Mouse (Mus musculus) heart, embryonic 16.5 days (tissue): ENCODE measurements around the gene Rab14. TPM values are rescaled to one million over a fixed set of nuclear protein-coding genes. Genes with fewer than 3 reads are reported as not detected.

Source experiments
- ATAC-seq: fragments of 200-750 bp; cut with Nextera tagmentation; replicated peaks from 2 replicates; pipeline ENCODE4 v1.8.0; 2017; ENCODE audit warnings: moderate number of reproducible peaks; ENCODE audit not compliant: insufficient read depth, low FRiP score; ENCODE audit errors: extremely low read depth
- H3K27ac ChIP-seq: fragments of 300-500 bp; sonication (generic); 2 replicates; pipeline ENCODE4 v1.5.1; 2014; ENCODE audit warnings: mild to moderate bottlenecking, low read length, control low read depth, moderate library complexity
- H3K27me3 ChIP-seq: fragments of 300-500 bp; sonication (generic); 2 replicates; pipeline ENCODE4 v1.6.1; 2014; ENCODE audit warnings: low read length, mixed read lengths; ENCODE audit not compliant: control insufficient read depth, insufficient read depth
- H3K36me3 ChIP-seq: fragments of 300-500 bp; sonication (generic); 2 replicates; pipeline ENCODE4 v1.6.1; 2014; ENCODE audit not compliant: control insufficient read depth, insufficient read depth
- H3K4me1 ChIP-seq: fragments of 300-500 bp; sonication (generic); 2 replicates; pipeline ENCODE4 v1.6.1; 2014; ENCODE audit warnings: low read length, mixed read lengths; ENCODE audit not compliant: control insufficient read depth, insufficient read depth
- H3K4me2 ChIP-seq: fragments of 300-500 bp; sonication (generic); 2 replicates; pipeline ENCODE4 v1.6.1; 2014; ENCODE audit warnings: low read depth, mild to moderate bottlenecking, control low read depth, low read length
- H3K4me3 ChIP-seq: fragments of 300-500 bp; sonication (generic); 2 replicates; pipeline ENCODE4 v1.5.1; 2014; ENCODE audit warnings: mild to moderate bottlenecking, control low read depth, low read length
- H3K9ac ChIP-seq: fragments of 300-500 bp; sonication (generic); 2 replicates; pipeline ENCODE4 v1.6.1; 2014; ENCODE audit warnings: low read length, control low read depth
- H3K9me3 ChIP-seq: fragments of 300-500 bp; sonication (generic); replicated peaks from 2 replicates; pipeline ENCODE4 v1.6.1; 2016; ENCODE audit warnings: low read length; ENCODE audit not compliant: control insufficient read depth
- WGBS: fragments of 180-500 bp; shearing (Covaris S2); extraction: QIAGEN DNeasy Blood & Tissue Kit; methylation state at CpG from one replicate; pipeline ENCODE4 v1.1.7; 2014; 5-methylcytosine and 5-hydroxymethylcytosine counted together
- polyA plus RNA-seq: library from polyadenylated mRNA; unstranded; fragments of >200 nt; fragmentation: Nextera tagmentation; extraction: Ambion mirVana; gene quantifications from 2 replicates; pipeline ENCODE4 v1.2.1, GENCODE M21; 2015

Rab14 gene
- polyA plus RNA-seq, 1 experiment from 2014 or later, result 256 TPM

DNA sequence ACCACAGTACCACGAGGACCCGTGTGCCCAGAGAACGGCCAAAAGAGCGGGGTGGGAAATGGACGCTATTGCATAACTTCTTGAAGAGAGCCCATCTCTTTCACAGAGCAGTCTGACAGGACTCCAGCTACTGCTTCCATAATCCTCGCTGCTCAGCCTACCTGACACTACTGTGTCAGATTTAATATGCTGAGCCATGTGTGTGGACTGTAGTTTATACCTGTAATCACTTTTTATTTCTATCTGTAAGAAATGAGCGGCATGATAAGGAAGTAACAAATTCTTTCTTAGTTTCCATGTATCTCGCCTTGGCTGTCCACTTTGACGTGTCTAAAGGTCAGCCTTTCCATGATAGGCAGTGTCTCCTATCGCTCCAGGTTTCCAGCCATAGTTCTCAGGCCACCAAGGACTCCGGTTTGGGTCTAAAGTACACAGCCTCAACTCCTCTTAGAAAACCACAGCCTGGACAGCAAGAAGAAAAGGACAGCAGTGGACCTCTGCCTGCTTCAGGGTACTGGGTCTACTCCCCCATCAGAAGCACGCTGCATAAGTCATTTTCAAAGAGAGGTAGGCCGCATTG is 49.5 kb downstream of the Rab14 start:
- ATAC-seq, result no peak
- H3K27me3 ChIP-seq, result no peaks in the 10 kb centered on the region
- no peak overlapping the region for H3K4me3 ChIP-seq
- 95% methylated on average over 13 of the region's 13 CpGs for WGBS
- H3K36me3 ChIP-seq, result peaks cover 64% of the 10 kb centered on the region
- H3K4me1 ChIP-seq, result 0 out of 2 replicates have a peak, but pooled peaks cover 9% of the 10 kb centered on the region
- no peak overlapping the region for H3K9ac ChIP-seq
- H3K9me3 ChIP-seq, result no peaks in the 10 kb centered on the region
- H3K27ac ChIP-seq, result no peak overlapping the region
- no peak overlapping the region for H3K4me2 ChIP-seq

DNA sequence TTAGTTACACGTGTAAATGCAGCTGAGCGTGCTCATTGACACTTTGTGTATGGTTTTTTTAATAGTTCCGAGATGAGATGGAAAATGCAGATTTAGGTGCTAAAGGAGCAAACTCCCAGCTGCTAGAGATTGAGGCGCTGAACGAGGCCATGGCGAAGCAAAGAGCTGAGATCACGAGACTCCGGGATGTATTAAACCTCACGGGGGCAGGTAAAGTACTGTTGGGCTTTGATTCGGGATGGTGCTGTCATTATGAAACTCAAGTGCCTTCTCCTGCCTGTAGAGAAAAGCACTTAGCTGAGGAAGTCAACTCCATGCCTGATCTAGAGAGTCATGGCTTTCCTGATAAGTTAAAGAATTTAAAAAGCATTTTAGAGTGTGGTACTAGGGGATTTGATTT is 52.1 kb downstream of the Rab14 start:
- H3K36me3 ChIP-seq, result peaks cover 75% of the 10 kb centered on the region

DNA sequence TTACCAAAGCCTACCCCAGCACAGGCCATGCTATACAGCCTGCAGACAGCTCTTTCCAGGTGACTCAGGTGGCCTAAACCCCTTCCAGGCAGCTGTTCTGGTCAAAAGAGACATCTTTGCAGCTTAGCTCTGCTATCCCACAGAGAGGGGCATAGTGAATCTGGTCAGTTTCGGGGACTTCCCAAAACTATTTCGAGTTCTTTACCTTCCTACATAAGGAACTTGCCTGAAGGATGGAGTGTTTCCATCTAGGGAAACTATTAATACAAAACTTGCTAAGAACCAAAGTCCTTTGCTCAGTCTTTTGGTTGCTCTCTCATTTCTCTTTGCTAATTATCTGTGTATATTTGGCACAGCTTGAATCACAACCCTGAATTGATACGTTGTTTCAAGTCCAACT is 59.2 kb downstream of the Rab14 start:
- H3K4me2 ChIP-seq, result no peak overlapping the region
- H3K27ac ChIP-seq, result no peak overlapping the region
- H3K4me1 ChIP-seq, result 0 out of 2 replicates have a peak, but pooled peaks cover 1% of the 10 kb centered on the region
- WGBS, result 91% methylated on average over 3 of the region's 3 CpGs
- no peak overlapping the region for H3K4me3 ChIP-seq
- ATAC-seq, result no peak
- H3K9ac ChIP-seq, result no peak overlapping the region
- no peaks in the 10 kb centered on the region for H3K27me3 ChIP-seq
- H3K36me3 ChIP-seq, result peaks cover 64% of the 10 kb centered on the region
- H3K9me3 ChIP-seq, result no peaks in the 10 kb centered on the region

More for the DNA sequence above, 52.1 kb downstream of the Rab14 start:
- Histone ChIP-seq H3K27ac (no peak overlapping the region), H3K9me3 (no peaks in the 10 kb centered on the region), H3K27me3 (no peaks in the 10 kb centered on the region), H3K4me2 (no peak overlapping the region), H3K4me1 (0 out of 2 replicates have a peak, but pooled peaks cover 5% of the 10 kb centered on the region), H3K4me3 (no peak overlapping the region), H3K9ac (no peak overlapping the region)
- 86% methylated on average over 10 of the region's 10 CpGs for WGBS
- ATAC-seq, result no peak

DNA sequence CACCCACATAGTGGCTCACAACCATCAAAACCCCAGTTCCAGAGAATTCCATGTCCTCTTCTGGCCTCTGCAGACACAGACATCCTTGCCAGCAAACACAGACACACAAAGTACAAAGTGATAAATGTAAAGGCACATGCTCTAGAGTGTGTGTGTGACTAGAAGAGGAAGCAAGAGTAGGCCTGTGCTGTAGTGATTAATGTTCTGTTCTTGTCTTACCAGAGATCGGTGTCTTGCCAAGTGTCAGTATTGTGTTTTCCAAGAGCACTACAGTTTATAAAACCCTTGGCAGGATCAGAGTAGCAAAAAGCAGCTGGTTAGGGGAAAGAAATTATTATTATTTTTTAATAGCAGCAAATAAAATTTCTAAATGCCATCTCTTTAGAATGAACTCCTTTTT is 62.3 kb downstream of the Rab14 start:
- no peak overlapping the region for H3K4me2 ChIP-seq
- WGBS, result 82% methylated on average over 1 of the region's 1 CpGs
- H3K4me1 ChIP-seq, result no peaks in the 10 kb centered on the region
- no peaks in the 10 kb centered on the region for H3K27me3 ChIP-seq
- no peak for ATAC-seq
- no peak overlapping the region for H3K9ac ChIP-seq
- no peak overlapping the region for H3K27ac ChIP-seq
- peaks cover 47% of the 10 kb centered on the region for H3K36me3 ChIP-seq
- no peaks in the 10 kb centered on the region for H3K9me3 ChIP-seq
- H3K4me3 ChIP-seq, result no peak overlapping the region

DNA sequence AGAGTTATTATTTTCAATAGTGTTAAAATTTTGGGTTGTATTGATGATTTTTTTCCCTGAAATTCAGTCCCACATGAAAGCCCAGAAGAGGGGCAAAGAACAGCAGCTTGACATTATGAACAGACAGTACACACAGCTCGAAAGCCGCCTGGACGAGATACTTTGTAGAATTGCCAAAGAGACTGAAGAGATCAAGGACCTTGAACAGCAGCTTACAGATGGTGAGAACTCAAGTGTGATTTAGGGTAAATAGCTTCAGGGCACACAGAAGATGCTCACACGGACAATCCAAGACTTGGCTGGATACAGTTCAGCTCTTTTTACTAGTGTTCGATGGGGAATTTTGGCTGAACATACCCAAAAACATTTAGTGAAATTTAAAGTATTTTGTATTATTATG is 67.0 kb downstream of the Rab14 start:
- no peaks in the 10 kb centered on the region for H3K27me3 ChIP-seq
- no peak overlapping the region for H3K4me3 ChIP-seq
- H3K36me3 ChIP-seq, result peaks cover 24% of the 10 kb centered on the region
- H3K9ac ChIP-seq, result no peak overlapping the region
- WGBS, result 82% methylated on average over 5 of the region's 5 CpGs
- no peak overlapping the region for H3K27ac ChIP-seq
- peaks cover 5% of the 10 kb centered on the region for H3K4me1 ChIP-seq
- no peak overlapping the region for H3K4me2 ChIP-seq
- ATAC-seq, result no peak
- no peaks in the 10 kb centered on the region for H3K9me3 ChIP-seq

DNA sequence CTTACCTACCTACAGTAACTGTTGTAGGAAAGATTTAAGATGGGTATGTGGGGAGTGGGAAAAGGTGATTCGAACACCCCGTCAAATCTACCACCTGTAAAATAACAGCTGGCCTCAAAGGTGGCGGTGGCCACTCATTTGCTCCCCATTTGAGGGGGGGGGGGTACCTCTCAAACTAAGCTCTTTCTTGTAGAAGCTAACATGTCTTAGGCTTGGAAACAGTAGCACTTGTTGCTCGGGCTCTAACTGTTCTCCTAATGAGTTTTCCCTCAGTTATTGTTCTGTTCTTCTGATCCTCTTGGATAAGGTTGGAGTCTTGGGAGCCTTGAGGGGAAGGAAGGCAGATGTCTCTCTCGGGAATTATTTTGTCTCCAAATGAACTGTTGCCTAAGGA is 68.3 kb downstream of the Rab14 start:
- H3K27me3 ChIP-seq, result no peaks in the 10 kb centered on the region
- H3K36me3 ChIP-seq, result peaks cover 13% of the 10 kb centered on the region
- H3K4me3 ChIP-seq, result peak overlapping the region; percentile 71
- H3K27ac ChIP-seq, result peak overlapping the region; percentile 93
- H3K4me2 ChIP-seq, result peak overlapping the region; percentile 70
- peaks cover 8% of the 10 kb centered on the region for H3K4me1 ChIP-seq
- no peaks in the 10 kb centered on the region for H3K9me3 ChIP-seq
- peak overlapping the region; percentile 65 for H3K9ac ChIP-seq
- ATAC-seq, result no peak
- WGBS, result 6% methylated on average over 5 of the region's 5 CpGs

DNA sequence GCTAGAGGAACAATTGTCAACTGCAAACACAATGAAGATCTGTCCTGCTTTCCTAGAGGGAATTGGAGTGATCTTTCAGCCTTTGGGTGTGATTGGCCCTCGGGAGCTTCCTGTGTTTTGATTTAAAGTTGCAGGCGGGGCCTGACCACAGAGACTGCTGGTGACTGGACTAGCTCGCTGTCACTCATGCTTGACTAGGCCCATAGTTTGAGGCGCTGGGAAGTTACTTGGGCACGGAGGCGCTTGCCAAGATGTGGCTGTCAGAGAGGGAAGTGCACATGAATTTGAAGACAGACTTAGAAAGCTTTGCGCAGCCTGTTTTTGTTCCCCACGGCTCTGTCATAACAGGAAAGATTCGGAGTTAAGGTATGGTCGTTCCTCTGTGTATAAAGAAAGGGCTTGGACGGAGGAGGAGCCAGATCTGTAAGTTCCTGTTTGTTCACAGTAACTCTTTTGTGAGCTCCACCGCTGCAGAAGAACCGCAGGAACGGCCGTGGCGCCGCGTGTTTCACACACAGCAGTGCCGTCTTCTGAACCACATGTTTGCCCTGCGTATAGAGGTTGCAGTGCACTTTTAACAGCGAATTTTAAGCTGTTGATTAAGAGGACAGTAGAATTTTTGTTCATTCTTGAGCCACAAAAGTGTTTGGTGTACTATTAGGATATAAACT is 68.8 kb downstream of the Rab14 start:
- Histone ChIP-seq H3K4me2 (peak overlapping the region; percentile 70), H3K36me3 (peaks cover 10% of the 10 kb centered on the region; the same call in 1 of the 2 replicates), H3K9ac (peak overlapping the region; percentile 65), H3K27me3 (no peaks in the 10 kb centered on the region), H3K4me1 (peaks cover 8% of the 10 kb centered on the region), H3K27ac (peak overlapping the region; percentile 93), H3K4me3 (peak overlapping the region; percentile 71), H3K9me3 (no peaks in the 10 kb centered on the region)
- under 1% methylated on average over 21 of the region's 21 CpGs for WGBS
- ATAC-seq, result peak; percentile 99

DNA sequence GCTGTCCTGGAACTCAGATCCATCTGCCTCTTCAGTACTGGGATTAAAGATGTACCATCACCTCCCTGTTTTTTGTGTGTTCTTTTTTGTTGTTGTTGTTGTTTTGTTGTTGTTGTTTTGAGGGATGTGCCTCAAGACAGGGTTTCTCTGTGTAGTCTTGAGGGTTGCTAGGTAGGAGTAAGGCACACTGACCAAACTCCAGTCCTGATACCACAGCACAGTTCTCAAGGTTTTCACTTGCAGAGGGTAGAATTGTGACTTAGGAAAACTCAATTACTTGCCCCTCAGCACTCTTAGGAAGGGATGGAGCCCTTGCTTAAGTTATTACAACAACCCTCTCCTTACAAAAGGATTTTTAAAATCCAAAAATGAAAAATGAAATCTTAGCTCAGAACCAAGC is 69.4 kb downstream of the Rab14 start:
- H3K36me3 ChIP-seq, result peaks cover 8% of the 10 kb centered on the region; the same call in 1 of the 2 replicates
- H3K27me3 ChIP-seq, result no peaks in the 10 kb centered on the region
- peaks cover 8% of the 10 kb centered on the region for H3K4me1 ChIP-seq
- peak overlapping the region; percentile 67 for H3K27ac ChIP-seq
- H3K9me3 ChIP-seq, result no peaks in the 10 kb centered on the region
- H3K4me2 ChIP-seq, result peak overlapping the region; percentile 70; the same call in 1 of the 2 replicates
- peak overlapping the region; percentile 35; the same call in 1 of the 2 replicates for H3K9ac ChIP-seq
- ATAC-seq, result no peak
- no peak overlapping the region; the same call in 1 of the 2 replicates for H3K4me3 ChIP-seq
